Mouse (Mus musculus) E14TG2a.4 (cell line): ENCODE data around the gene Fxyd2.

Experiments used
- H3K27me3 ChIP-seq: 2 replicates; pipeline ENCODE4 v1.6.1; 2014; ENCODE audit warnings: low read length, control low read depth; ENCODE audit not compliant: insufficient read depth
- H3K36me3 ChIP-seq: 2 replicates; pipeline ENCODE4 v1.6.1; 2014; ENCODE audit warnings: low read length, control low read depth; ENCODE audit not compliant: insufficient read depth
- H3K4me1 ChIP-seq: replicated peaks from 2 replicates; pipeline ENCODE4 v1.6.1; 2014; ENCODE audit warnings: low read depth, low read length, control low read depth
- H3K4me3 ChIP-seq: replicated peaks from 2 replicates; pipeline ENCODE4 v1.5.1; 2014; ENCODE audit warnings: mild to moderate bottlenecking, low read length
- H3K9me3 ChIP-seq: 2 replicates; pipeline ENCODE4 v1.6.1; 2014; ENCODE audit warnings: low read length, control low read depth
- CTCF ChIP-seq: conservative IDR thresholded peaks from 2 replicates; pipeline ENCODE4 v1.5.1; 2014; ENCODE audit warnings: low read length
- NANOG ChIP-seq: IDR thresholded peaks from 2 replicates; pipeline ENCODE4 v1.6.1; 2014; ENCODE audit warnings: borderline replicate concordance, low read length, mixed read lengths
- POU5F1 ChIP-seq: IDR thresholded peaks from 2 replicates; pipeline ENCODE4 v1.6.1; 2014; ENCODE audit warnings: low read length, borderline replicate concordance

Gene Fxyd2

DNA sequence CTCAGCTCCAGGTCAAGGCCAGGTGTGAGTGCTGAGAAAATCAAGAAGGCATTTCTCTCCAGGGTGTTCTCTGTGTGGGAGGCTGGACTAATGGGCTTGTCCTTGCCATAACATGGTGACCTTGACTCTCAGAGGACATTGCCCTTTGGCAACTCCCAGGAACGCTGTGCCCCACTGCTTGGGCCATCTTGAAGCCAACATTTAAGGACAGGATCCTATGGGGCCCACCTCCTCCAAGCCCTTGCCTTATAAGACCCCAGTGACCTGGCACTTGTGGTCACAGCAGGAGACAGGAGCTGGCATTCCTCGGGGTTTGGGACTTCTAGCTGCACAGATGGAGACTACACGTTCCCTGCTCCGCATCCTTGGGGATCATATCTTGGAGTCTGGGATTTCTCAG, at the start of gene Fxyd2:
Fxyd2 (plus strand) TSS at position 236 of the 400 bp plus-strand sequence.
- Histone ChIP-seq H3K36me3 (peaks cover 32% of the 10 kb centered on the region), H3K4me1 (peaks cover 82% of the 10 kb centered on the region), H3K27me3 (0 out of 2 replicates have a peak, but pooled peaks cover 5% of the 10 kb centered on the region), H3K9me3 (no peaks in the 10 kb centered on the region), H3K4me3 (no peak within 1 kb of the TSS)
- no peak for TF ChIP-seq NANOG

DNA sequence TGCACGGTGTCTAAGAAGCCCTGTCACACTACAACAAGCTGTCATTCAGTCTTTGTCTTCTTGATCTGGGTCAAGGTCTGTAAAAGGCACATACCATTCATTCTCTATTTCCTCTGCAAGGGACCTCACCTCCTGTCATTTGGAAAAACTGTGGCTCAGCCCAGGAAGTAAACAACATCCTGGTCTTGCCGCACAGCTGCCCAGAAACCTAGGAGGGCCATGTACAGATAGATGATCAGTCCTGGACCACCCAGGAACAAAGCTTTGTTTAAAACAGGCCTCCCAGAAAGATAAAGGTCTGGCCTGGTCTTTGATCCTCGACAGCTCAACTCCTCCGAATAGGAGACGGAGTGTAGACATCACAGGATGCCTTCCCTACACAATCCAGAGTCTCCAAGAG, 49.6 kb upstream of the Fxyd2 start:
- Histone ChIP-seq H3K4me3 (no peak overlapping the region), H3K4me1 (peaks cover 65% of the 10 kb centered on the region), H3K36me3 (peaks cover 7% of the 10 kb centered on the region; the same call in 1 of the 2 replicates), H3K9me3 (peaks cover 37% of the 10 kb centered on the region), H3K27me3 (no peaks in the 10 kb centered on the region)
- TF ChIP-seq CTCF, result no peak
- TF ChIP-seq POU5F1, result no peak
- TF ChIP-seq NANOG, result peak; percentile 96

DNA sequence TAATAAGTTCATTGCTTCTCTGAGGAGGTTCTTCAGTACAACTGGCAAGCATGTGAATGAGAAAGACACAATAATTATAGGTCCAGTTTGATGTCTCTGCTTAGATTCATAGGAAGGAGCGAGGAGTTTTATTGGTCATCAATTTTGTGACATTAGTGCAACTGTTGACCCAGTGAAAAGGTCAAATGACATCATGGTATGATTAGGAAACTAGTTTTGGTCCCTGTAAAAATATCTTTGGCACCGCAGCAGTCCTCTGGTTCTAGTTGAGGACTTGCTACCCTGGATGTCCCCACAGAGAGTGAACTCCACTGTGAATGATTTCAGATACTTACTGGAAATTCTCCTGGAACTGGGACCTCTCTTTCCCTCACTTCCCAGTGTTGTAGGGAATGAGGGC, 44.3 kb upstream of the Fxyd2 start:
- Histone ChIP-seq H3K36me3 (peaks cover 7% of the 10 kb centered on the region; the same call in 1 of the 2 replicates), H3K4me1 (peaks cover 40% of the 10 kb centered on the region), H3K9me3 (peaks cover 67% of the 10 kb centered on the region), H3K4me3 (no peak overlapping the region), H3K27me3 (no peaks in the 10 kb centered on the region)
- TF ChIP-seq NANOG (no peak), CTCF (no peak), POU5F1 (no peak)

DNA sequence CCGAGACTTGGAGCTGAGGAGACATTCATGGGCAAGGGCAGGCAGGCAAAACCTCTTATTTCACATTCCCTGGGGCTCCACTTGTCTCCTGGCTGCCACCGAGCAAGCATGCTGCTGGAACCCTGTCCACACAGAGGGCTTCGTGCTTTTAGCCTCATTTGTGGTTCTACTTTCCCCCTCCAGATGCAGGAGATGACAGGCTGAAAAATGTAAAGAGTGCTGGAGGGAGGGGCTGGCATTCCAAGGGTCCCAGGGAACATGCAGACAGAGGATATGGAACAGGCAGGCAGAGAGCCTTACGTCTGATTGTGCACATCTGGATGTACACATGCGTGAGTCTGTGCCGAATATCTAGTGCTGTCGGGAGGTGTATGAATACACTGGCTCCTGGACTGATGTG, 41.1 kb upstream of the Fxyd2 start:
- no peaks in the 10 kb centered on the region for H3K27me3 ChIP-seq
- H3K9me3 ChIP-seq, result peaks cover 39% of the 10 kb centered on the region
- TF ChIP-seq POU5F1, result no peak
- TF ChIP-seq NANOG, result no peak
- TF ChIP-seq CTCF, result no peak
- H3K4me3 ChIP-seq, result no peak overlapping the region
- peaks cover 54% of the 10 kb centered on the region for H3K4me1 ChIP-seq
- no peaks in the 10 kb centered on the region for H3K36me3 ChIP-seq

DNA sequence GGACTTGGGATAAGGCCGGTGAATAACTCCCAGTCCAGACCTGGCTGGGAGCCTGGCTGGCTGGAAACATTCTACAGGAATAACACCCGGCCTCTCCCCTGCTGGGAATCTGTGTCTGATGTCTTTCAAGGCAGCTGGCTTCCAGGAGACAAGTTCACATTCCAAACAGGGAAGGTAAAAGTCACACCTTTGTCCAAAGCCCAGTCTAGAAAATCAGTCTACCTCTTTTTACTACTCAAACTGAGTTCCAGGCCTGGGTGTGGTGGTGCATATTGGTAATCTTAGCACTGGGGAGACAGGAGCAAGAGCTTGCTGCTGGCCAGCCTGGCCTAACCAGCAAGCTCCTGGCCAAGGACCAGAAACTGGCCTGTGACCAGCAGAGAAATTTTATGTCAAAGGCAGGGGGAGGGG, 37.4 kb upstream of the Fxyd2 start:
- no peak for TF ChIP-seq NANOG
- TF ChIP-seq POU5F1, result no peak
- TF ChIP-seq CTCF, result no peak
- H3K9me3 ChIP-seq, result peaks cover 9% of the 10 kb centered on the region
- no peaks in the 10 kb centered on the region for H3K36me3 ChIP-seq
- H3K4me1 ChIP-seq, result peaks cover 83% of the 10 kb centered on the region
- H3K27me3 ChIP-seq, result no peaks in the 10 kb centered on the region
- 0 out of 2 replicates have a peak overlapping the region, but pooled peaks have one; percentile 32 for H3K4me3 ChIP-seq

DNA sequence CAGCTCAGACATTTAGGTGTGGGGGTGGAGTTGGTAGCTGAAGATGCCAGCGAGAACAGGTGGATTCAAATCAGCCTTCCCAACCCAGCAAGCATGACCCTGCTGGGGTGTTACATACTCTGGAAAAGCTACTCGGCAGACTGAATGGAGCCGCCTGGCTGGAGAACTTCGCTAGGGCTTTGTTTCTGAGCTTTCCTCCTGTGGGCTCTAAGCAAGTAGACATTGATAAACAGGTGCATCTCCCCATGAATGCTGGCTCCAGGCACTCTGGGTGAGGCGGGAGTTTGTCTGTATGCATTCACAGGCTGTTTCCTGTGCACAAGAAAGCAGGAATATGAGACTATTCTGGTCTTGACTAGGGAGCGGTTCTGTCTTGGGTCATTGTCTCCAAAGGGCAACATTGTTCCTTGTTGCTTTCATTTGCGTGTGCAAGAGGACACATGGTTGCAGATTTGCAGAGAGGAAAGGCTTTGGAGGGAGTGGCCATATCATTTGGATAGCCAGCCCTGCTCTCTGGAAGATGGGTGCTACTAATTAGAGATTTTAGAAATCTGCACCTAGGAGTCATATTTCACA, 35.7 kb upstream of the Fxyd2 start:
- Histone ChIP-seq H3K27me3 (no peaks in the 10 kb centered on the region), H3K4me1 (peaks cover 89% of the 10 kb centered on the region), H3K9me3 (no peaks in the 10 kb centered on the region; the same call in 1 of the 2 replicates), H3K36me3 (no peaks in the 10 kb centered on the region), H3K4me3 (no peak overlapping the region)
- no peak for TF ChIP-seq NANOG
- no peak for TF ChIP-seq POU5F1
- TF ChIP-seq CTCF, result no peak

DNA sequence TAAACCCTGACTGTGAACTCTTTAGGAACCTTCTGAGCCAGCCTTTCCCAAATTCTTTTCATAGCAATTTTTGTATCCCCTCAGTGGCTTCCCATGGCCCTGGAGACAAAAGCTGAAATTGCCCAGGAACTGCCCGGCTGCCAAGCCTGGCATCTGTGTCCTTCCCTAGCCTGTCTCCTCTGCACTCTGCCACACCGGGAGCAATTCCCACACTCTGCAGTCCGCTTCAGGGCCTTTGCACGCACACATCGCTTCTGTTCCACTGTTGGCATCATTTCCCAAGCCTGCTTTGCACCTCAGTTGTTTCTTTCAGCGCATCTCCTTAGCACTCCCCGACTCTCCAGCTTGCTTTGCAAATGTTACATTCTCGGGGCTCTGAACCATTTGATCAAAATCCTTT, 31.8 kb upstream of the Fxyd2 start:
- Histone ChIP-seq H3K36me3 (peaks cover 12% of the 10 kb centered on the region), H3K27me3 (no peaks in the 10 kb centered on the region), H3K4me1 (peaks cover 84% of the 10 kb centered on the region), H3K4me3 (no peak overlapping the region), H3K9me3 (no peaks in the 10 kb centered on the region)
- TF ChIP-seq NANOG, result no peak
- no peak for TF ChIP-seq CTCF
- TF ChIP-seq POU5F1, result no peak

DNA sequence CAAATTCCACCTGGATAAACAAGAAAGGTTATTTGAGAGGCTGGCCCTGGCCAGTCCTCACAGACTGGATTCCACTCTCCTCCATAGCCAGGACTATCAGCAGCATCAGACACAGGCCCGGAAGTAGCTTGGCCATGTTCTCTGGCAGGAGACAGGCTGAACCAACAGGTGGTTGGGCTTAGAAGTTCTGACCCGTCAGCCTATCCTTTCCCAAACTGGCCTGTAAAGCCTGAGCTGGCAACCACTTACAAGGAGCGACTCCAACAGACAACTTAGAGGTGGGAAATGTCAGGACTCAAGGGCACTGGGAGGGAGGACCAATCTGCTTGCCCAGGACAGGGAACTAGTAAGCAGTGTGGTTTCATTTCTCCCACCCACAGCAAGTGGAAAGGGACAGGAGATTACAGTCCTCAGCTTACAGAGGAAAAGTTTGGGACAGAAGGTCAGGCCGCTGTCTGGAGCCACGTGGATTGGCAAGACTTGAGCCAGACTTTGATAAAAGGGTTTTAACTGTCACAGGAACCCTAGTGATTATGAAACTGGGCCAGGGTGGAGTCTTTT, 31.0 kb upstream of the Fxyd2 start:
- H3K4me1 ChIP-seq, result peaks cover 84% of the 10 kb centered on the region
- H3K36me3 ChIP-seq, result peaks cover 19% of the 10 kb centered on the region
- no peak for TF ChIP-seq NANOG
- TF ChIP-seq POU5F1, result no peak
- TF ChIP-seq CTCF, result no peak
- H3K9me3 ChIP-seq, result no peaks in the 10 kb centered on the region
- H3K4me3 ChIP-seq, result 0 out of 2 replicates have a peak overlapping the region, but pooled peaks have one; percentile 13
- H3K27me3 ChIP-seq, result no peaks in the 10 kb centered on the region
